Comparison of ENCODE assay signal across 24 mouse cellular contexts in the genomic region with DNA sequence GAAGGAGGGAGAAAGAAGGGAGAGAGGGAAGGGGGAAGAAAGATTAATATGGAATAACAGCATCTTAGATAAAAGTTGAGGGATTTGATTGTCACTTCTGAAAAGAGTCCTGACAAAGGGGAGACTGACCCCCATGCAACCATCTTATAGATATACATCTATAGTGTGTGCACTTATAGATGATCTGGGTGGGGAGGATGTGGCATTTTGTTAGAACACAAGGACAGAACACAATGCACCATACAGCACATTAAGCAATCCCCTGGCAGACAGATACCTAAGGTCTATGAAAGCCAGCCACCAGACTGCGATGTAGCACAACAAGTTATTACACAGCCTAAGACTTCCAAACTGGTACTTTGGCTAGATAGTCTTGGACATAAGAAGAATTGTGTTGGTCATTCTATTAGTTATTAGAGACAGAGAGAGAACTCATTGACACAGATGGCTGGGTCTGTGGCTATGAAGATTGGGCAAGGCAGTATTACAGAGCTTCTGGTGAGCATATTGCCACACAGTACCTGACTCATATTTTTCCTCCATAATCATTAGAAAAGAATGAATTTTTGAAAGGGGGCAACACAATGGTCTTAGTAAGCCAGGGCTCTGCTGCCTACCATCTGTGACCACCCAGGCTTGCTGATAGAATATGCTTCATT.
DNase-seq lines count a peak whose midpoint lies in the region; ATAC-seq and TF ChIP-seq lines count a peak whose summit lies in the region.
"Had no signal": no experiment of that assay in that cellular context is flagged by ENCODE, and none has a peak within 500 bp of the region (broad histone marks: within the 10 kb centered on the region; RNA-seq: fewer than 3 reads in every experiment).

No protein-coding gene starts in this region.

- H3K4me2 ChIP-seq in midbrain, embryonic 11.5 days: no peak overlapping the region
- H3K4me2 ChIP-seq in midbrain, postnatal 0 days (ENCODE audit: low read depth, low read length, poor library complexity, severe bottlenecking): no peak overlapping the region
- H3K4me2 ChIP-seq: embryonic facial prominence, embryonic 12.5 days; forebrain, embryonic 12.5 days; heart, embryonic 13.5 days; hindbrain, embryonic 15.5 days had no signal

- no peaks in the 10 kb centered on the region for H3K9me3 ChIP-seq in midbrain, embryonic 11.5 days (ENCODE audit: control insufficient read depth, low read length)
- H3K9me3 ChIP-seq in midbrain, postnatal 0 days (ENCODE audit: low read length): no peaks in the 10 kb centered on the region
- no peaks in the 10 kb centered on the region for H3K9me3 ChIP-seq in embryonic facial prominence, embryonic 10.5 days
- H3K9me3 ChIP-seq: embryonic facial prominence, embryonic 12.5 days; forebrain, embryonic 12.5 days; G1E; heart, embryonic 13.5 days; hindbrain, embryonic 15.5 days had no signal

- H3K36me3 ChIP-seq in midbrain, embryonic 11.5 days (ENCODE audit: control insufficient read depth, insufficient read depth, low read length): no peaks in the 10 kb centered on the region
- no peaks in the 10 kb centered on the region for H3K36me3 ChIP-seq in midbrain, postnatal 0 days (ENCODE audit: insufficient read depth, low read length)
- no peaks in the 10 kb centered on the region for H3K36me3 ChIP-seq in embryonic facial prominence, embryonic 10.5 days (replicated peaks)
- H3K36me3 ChIP-seq: embryonic facial prominence, embryonic 12.5 days; forebrain, embryonic 12.5 days; G1E; heart, embryonic 13.5 days; hindbrain, embryonic 15.5 days had no signal

- no peak overlapping the region for H3K4me3 ChIP-seq in midbrain, embryonic 11.5 days (ENCODE audit: low read depth, low read length)
- H3K4me3 ChIP-seq in midbrain, postnatal 0 days (ENCODE audit: low read depth, low read length): no peak overlapping the region
- H3K4me3 ChIP-seq in embryonic facial prominence, embryonic 10.5 days: no peak overlapping the region
- H3K4me3 ChIP-seq: embryonic facial prominence, embryonic 12.5 days; forebrain, embryonic 12.5 days; heart, embryonic 13.5 days; hindbrain, embryonic 15.5 days had no signal

- H3K27me3 ChIP-seq in midbrain, embryonic 11.5 days (ENCODE audit: control insufficient read depth, insufficient read depth, low read length): no peaks in the 10 kb centered on the region
- H3K27me3 ChIP-seq in midbrain, postnatal 0 days (ENCODE audit: insufficient read depth, low read length): no peaks in the 10 kb centered on the region
- no peaks in the 10 kb centered on the region for H3K27me3 ChIP-seq in embryonic facial prominence, embryonic 10.5 days (replicated peaks; ENCODE audit: low read depth, poor library complexity, severe bottlenecking)
- H3K27me3 ChIP-seq: embryonic facial prominence, embryonic 12.5 days; forebrain, embryonic 12.5 days; heart, embryonic 13.5 days; hindbrain, embryonic 15.5 days had no signal

- no peak overlapping the region for H3K9ac ChIP-seq in midbrain, embryonic 11.5 days (ENCODE audit: low read length)
- H3K9ac ChIP-seq in midbrain, postnatal 0 days (replicated peaks; ENCODE audit: low read length, poor library complexity, severe bottlenecking): no peak overlapping the region
- H3K9ac ChIP-seq: embryonic facial prominence, embryonic 12.5 days; forebrain, embryonic 12.5 days; heart, embryonic 13.5 days; hindbrain, embryonic 15.5 days had no signal

- H3K4me1 ChIP-seq in midbrain, embryonic 11.5 days (ENCODE audit: control insufficient read depth, insufficient read depth, low read length): no peaks in the 10 kb centered on the region
- H3K4me1 ChIP-seq in midbrain, postnatal 0 days (ENCODE audit: insufficient read depth, low read length): no peaks in the 10 kb centered on the region
- H3K4me1 ChIP-seq in embryonic facial prominence, embryonic 10.5 days: peaks cover 7% of the 10 kb centered on the region; the same call in 1 of the 2 replicates
- H3K4me1 ChIP-seq: embryonic facial prominence, embryonic 12.5 days; forebrain, embryonic 12.5 days; hindbrain, embryonic 15.5 days had no signal

- DNase-seq in midbrain, embryonic 11.5 days (ENCODE audit: low spot score, missing footprints): peak; percentile 64
- DNase-seq in midbrain, postnatal 0 days (ENCODE audit: low spot score): no peak
- DNase-seq in embryonic facial prominence, embryonic 10.5 days (ENCODE audit: low spot score): no peak
- DNase-seq in gastrocnemius, postnatal 4 days (ENCODE audit: low spot score in 2 of 2): no peak
- no peak for DNase-seq in gastrocnemius, adult 18-20 months (ENCODE audit: low spot score)
- DNase-seq: adrenal gland, adult 8-10 months; adrenal gland, postnatal 36 days; B cell, adult 2 months; cerebellum, adult 11 months; cerebellum, adult 9-10 months; cerebellum, postnatal 25 days; gastrocnemius, postnatal 14 days; heart, postnatal 36 days; kidney, adult 11 months had no signal

- WGBS in midbrain, embryonic 11.5 days: 97% methylated on average over 1 of the region's 1 CpGs
- 100% methylated on average over 1 of the region's 1 CpGs for WGBS in midbrain, postnatal 0 days
- WGBS in embryonic facial prominence, embryonic 10.5 days: 85% methylated on average over 1 of the region's 1 CpGs

- H3K27ac ChIP-seq in midbrain, embryonic 11.5 days (ENCODE audit: low read depth, low read length): no peak overlapping the region
- H3K27ac ChIP-seq in midbrain, postnatal 0 days (ENCODE audit: low read depth, low read length): no peak overlapping the region
- no peak overlapping the region for H3K27ac ChIP-seq in embryonic facial prominence, embryonic 10.5 days (replicated peaks)
- H3K27ac ChIP-seq: embryonic facial prominence, embryonic 12.5 days; forebrain, embryonic 12.5 days; heart, embryonic 13.5 days; hindbrain, embryonic 15.5 days had no signal

- no peak for TF ChIP-seq CTCF in midbrain, postnatal 0 days (IDR thresholded peaks at IDR 0.05)

- ATAC-seq in midbrain, embryonic 11.5 days (ENCODE audit: low FRiP score): no peak
- ATAC-seq in midbrain, postnatal 0 days (ENCODE audit: low FRiP score): no peak
- peak; percentile 68 for ATAC-seq in activated CD4-positive, CD25-positive, alpha-beta regulatory T cell, adult 4 months
- peak; percentile 88 for ATAC-seq in granulocyte monocyte progenitor cell, adult 5-6 weeks (replicated peaks; ENCODE audit: poor library complexity, severe bottlenecking)
- ATAC-seq in megakaryocyte progenitor cell, adult 5-6 weeks (replicated peaks; ENCODE audit: poor library complexity): peak; percentile 89
- ATAC-seq: CD4-positive, CD25-positive, alpha-beta regulatory T cell, adult 4 months; forebrain, embryonic 16.5 days had no signal

Comparison
In these comparisons a context has a peak if more than half of its experiments do, and no peak if none do; other contexts are left out.
1. ATAC-seq: peak in activated CD4-positive, CD25-positive, alpha-beta regulatory T cell, adult 4 months (single experiment), granulocyte monocyte progenitor cell, adult 5-6 weeks (single experiment) and megakaryocyte progenitor cell, adult 5-6 weeks (single experiment); none in midbrain, embryonic 11.5 days (single experiment) and midbrain, postnatal 0 days (single experiment).